Mouse (Mus musculus) midbrain, embryonic 15.5 days (tissue): Measurements from ENCODE around the gene Gm20388. TPM values are rescaled to one million over a fixed set of nuclear protein-coding genes. Genes with fewer than 3 reads are reported as not detected.

ENCODE experiments used
- ATAC-seq: fragments of 200-750 bp; cut with Nextera tagmentation; replicated peaks from 2 replicates; pipeline ENCODE4 v1.8.0; 2017; ENCODE audit warnings: moderate TSS enrichment
- H3K27ac ChIP-seq: fragments of 300-500 bp; sonication (generic); 2 replicates; pipeline ENCODE4 v1.5.1; 2015; ENCODE audit warnings: mild to moderate bottlenecking, inconsistent platforms
- H3K27me3 ChIP-seq: fragments of 300-500 bp; sonication (generic); replicated peaks from 2 replicates; pipeline ENCODE4 v1.6.1; 2015; ENCODE audit warnings: inconsistent platforms
- H3K36me3 ChIP-seq: fragments of 300-500 bp; sonication (generic); replicated peaks from 2 replicates; pipeline ENCODE4 v1.6.1; 2015; ENCODE audit warnings: inconsistent platforms
- H3K4me1 ChIP-seq: fragments of 300-500 bp; sonication (generic); 2 replicates; pipeline ENCODE4 v1.6.1; 2015; ENCODE audit warnings: inconsistent platforms
- H3K4me2 ChIP-seq: fragments of 300-500 bp; sonication (generic); 2 replicates; pipeline ENCODE4 v1.6.1; 2015; ENCODE audit warnings: inconsistent platforms, mild to moderate bottlenecking, moderate library complexity
- H3K4me3 ChIP-seq: fragments of 300-500 bp; sonication (generic); 2 replicates; pipeline ENCODE4 v1.5.1; 2015; ENCODE audit warnings: mild to moderate bottlenecking, inconsistent platforms
- H3K9ac ChIP-seq: fragments of 300-500 bp; sonication (generic); 2 replicates; pipeline ENCODE4 v1.6.1; 2015; ENCODE audit warnings: mild to moderate bottlenecking, inconsistent platforms
- H3K9me3 ChIP-seq: fragments of 300-500 bp; sonication (generic); 2 replicates; pipeline ENCODE4 v1.6.1; 2016; ENCODE audit warnings: inconsistent platforms
- WGBS: fragments of 180-500 bp; shearing (Covaris S2); methylation state at CpG from one replicate; pipeline ENCODE4 v1.1.7; 2015; ENCODE audit warnings: mixed read lengths; 5-methylcytosine and 5-hydroxymethylcytosine counted together
- polyA plus RNA-seq: library from polyadenylated mRNA; unstranded; fragments of >200 nt; fragmentation: Nextera tagmentation; extraction: Ambion mirVana; gene quantifications from 2 replicates; pipeline ENCODE4 v1.2.1, GENCODE M21; 2015

Gm20388 gene
- polyA plus RNA-seq, 1 experiment from 2014 or later = 5.6 TPM

- 88% methylated on average over 7 of the region's 7 CpGs for WGBS
- Histone ChIP-seq H3K27ac (no peak overlapping the region), H3K27me3 (no peaks in the 10 kb centered on the region), H3K4me3 (no peak overlapping the region), H3K9ac (no peak overlapping the region), H3K4me1 (peaks cover 11% of the 10 kb centered on the region), H3K4me2 (no peak overlapping the region), H3K9me3 (no peaks in the 10 kb centered on the region), H3K36me3 (peaks cover 40% of the 10 kb centered on the region)
- no peak for ATAC-seq
These were observed 3572.0 kb downstream of the Gm20388 start for GRCm38 (mm10) chr8:123482627-123483026.

GRCm38 (mm10) chr8:123491280-123492075 lies 3580.8 kb downstream of the Gm20388 start:
- WGBS = 94% methylated on average over 15 of the region's 15 CpGs
- ATAC-seq = no peak
- H3K9ac ChIP-seq = no peak overlapping the region
- no peaks in the 10 kb centered on the region for H3K27me3 ChIP-seq
- H3K27ac ChIP-seq = no peak overlapping the region
- H3K36me3 ChIP-seq = peaks cover 88% of the 10 kb centered on the region
- H3K9me3 ChIP-seq = no peaks in the 10 kb centered on the region
- H3K4me2 ChIP-seq = no peak overlapping the region
- H3K4me1 ChIP-seq = no peaks in the 10 kb centered on the region
- no peak overlapping the region for H3K4me3 ChIP-seq

- H3K4me2 ChIP-seq = no peak overlapping the region
- WGBS = 97% methylated on average over 9 of the region's 9 CpGs
- ATAC-seq = no peak
- no peaks in the 10 kb centered on the region for H3K4me1 ChIP-seq
- H3K4me3 ChIP-seq = no peak overlapping the region
- no peaks in the 10 kb centered on the region for H3K9me3 ChIP-seq
- H3K27ac ChIP-seq = no peak overlapping the region
- peaks cover 84% of the 10 kb centered on the region for H3K36me3 ChIP-seq
- no peak overlapping the region for H3K9ac ChIP-seq
- H3K27me3 ChIP-seq = no peaks in the 10 kb centered on the region
These were observed 3582.3 kb downstream of the Gm20388 start for GRCm38 (mm10) chr8:123492898-123493297.

- H3K36me3 ChIP-seq = peaks cover 73% of the 10 kb centered on the region
- no peak overlapping the region for H3K4me3 ChIP-seq
- H3K27ac ChIP-seq = no peak overlapping the region
- no peaks in the 10 kb centered on the region for H3K9me3 ChIP-seq
- H3K4me1 ChIP-seq = no peaks in the 10 kb centered on the region
- no peaks in the 10 kb centered on the region for H3K27me3 ChIP-seq
- no peak overlapping the region for H3K4me2 ChIP-seq
- no peak for ATAC-seq
- H3K9ac ChIP-seq = no peak overlapping the region
- 85% methylated on average over 4 of the region's 4 CpGs for WGBS
These were observed 3587.1 kb downstream of the Gm20388 start for GRCm38 (mm10) chr8:123497699-123498098.

- ATAC-seq = no peak
- H3K4me2 ChIP-seq = no peak overlapping the region
- no peaks in the 10 kb centered on the region for H3K27me3 ChIP-seq
- H3K9ac ChIP-seq = no peak overlapping the region
- no peaks in the 10 kb centered on the region for H3K4me1 ChIP-seq
- H3K27ac ChIP-seq = no peak overlapping the region
- no peaks in the 10 kb centered on the region for H3K9me3 ChIP-seq
- H3K36me3 ChIP-seq = peaks cover 73% of the 10 kb centered on the region
- 90% methylated on average over 11 of the region's 11 CpGs for WGBS
- no peak overlapping the region for H3K4me3 ChIP-seq
These were observed 3588.3 kb downstream of the Gm20388 start for GRCm38 (mm10) chr8:123498963-123499362.

- Histone ChIP-seq H3K27me3 (no peaks in the 10 kb centered on the region), H3K9me3 (no peaks in the 10 kb centered on the region), H3K9ac (no peak overlapping the region), H3K4me3 (no peak overlapping the region), H3K4me2 (no peak overlapping the region), H3K4me1 (no peaks in the 10 kb centered on the region), H3K27ac (no peak overlapping the region), H3K36me3 (peaks cover 73% of the 10 kb centered on the region)
- WGBS = 94% methylated on average over 11 of the region's 11 CpGs
- ATAC-seq = no peak
These were observed 3588.9 kb downstream of the Gm20388 start for GRCm38 (mm10) chr8:123499556-123499955.

- no peak overlapping the region for H3K4me2 ChIP-seq
These were observed 3591.6 kb downstream of the Gm20388 start for GRCm38 (mm10) chr8:123502192-123502591.

GRCm38 (mm10) chr8:123503801-123504467 lies 3593.3 kb downstream of the Gm20388 start:
- 98% methylated on average over 6 of the region's 6 CpGs for WGBS
- peaks cover 82% of the 10 kb centered on the region for H3K36me3 ChIP-seq
- H3K4me3 ChIP-seq = no peak overlapping the region
- H3K9me3 ChIP-seq = no peaks in the 10 kb centered on the region
- no peak overlapping the region for H3K9ac ChIP-seq
- no peak overlapping the region for H3K27ac ChIP-seq
- H3K27me3 ChIP-seq = no peaks in the 10 kb centered on the region
- no peak overlapping the region for H3K4me2 ChIP-seq
- 0 out of 2 replicates have a peak, but pooled peaks have one; percentile 10 for ATAC-seq
- no peaks in the 10 kb centered on the region for H3K4me1 ChIP-seq

More at GRCm38 (mm10) chr8:123502192-123502591, 3591.6 kb downstream of the Gm20388 start:
- Histone ChIP-seq H3K27ac (no peak overlapping the region), H3K36me3 (peaks cover 73% of the 10 kb centered on the region), H3K9me3 (no peaks in the 10 kb centered on the region), H3K27me3 (no peaks in the 10 kb centered on the region), H3K9ac (no peak overlapping the region), H3K4me3 (no peak overlapping the region), H3K4me1 (no peaks in the 10 kb centered on the region)
- 96% methylated on average over 5 of the region's 5 CpGs for WGBS
- no peak for ATAC-seq

- WGBS = 90% methylated on average over 9 of the region's 9 CpGs
- peaks cover 86% of the 10 kb centered on the region for H3K36me3 ChIP-seq
- 0 out of 2 replicates have a peak overlapping the region, but pooled peaks have one; percentile 11 for H3K27ac ChIP-seq
- no peaks in the 10 kb centered on the region for H3K9me3 ChIP-seq
- no peaks in the 10 kb centered on the region for H3K27me3 ChIP-seq
- no peak overlapping the region for H3K4me2 ChIP-seq
- 0 out of 2 replicates have a peak, but pooled peaks have one; percentile 7 for ATAC-seq
- no peak overlapping the region for H3K4me3 ChIP-seq
- no peaks in the 10 kb centered on the region for H3K4me1 ChIP-seq
- H3K9ac ChIP-seq = no peak overlapping the region
These were observed 3594.1 kb downstream of the Gm20388 start for GRCm38 (mm10) chr8:123504591-123505195.

GRCm38 (mm10) chr8:123505267-123505666 lies 3594.6 kb downstream of the Gm20388 start:
- no peaks in the 10 kb centered on the region for H3K27me3 ChIP-seq
- no peak overlapping the region for H3K4me2 ChIP-seq
- no peaks in the 10 kb centered on the region for H3K4me1 ChIP-seq
- 81% methylated on average over 4 of the region's 4 CpGs for WGBS
- ATAC-seq = no peak
- H3K36me3 ChIP-seq = peaks cover 83% of the 10 kb centered on the region
- H3K4me3 ChIP-seq = no peak overlapping the region
- H3K27ac ChIP-seq = no peak overlapping the region
- no peaks in the 10 kb centered on the region for H3K9me3 ChIP-seq
- H3K9ac ChIP-seq = no peak overlapping the region

- Histone ChIP-seq H3K9ac (no peak overlapping the region), H3K27me3 (no peaks in the 10 kb centered on the region), H3K36me3 (peaks cover 83% of the 10 kb centered on the region), H3K4me2 (no peak overlapping the region), H3K27ac (no peak overlapping the region), H3K4me1 (no peaks in the 10 kb centered on the region), H3K4me3 (no peak overlapping the region), H3K9me3 (no peaks in the 10 kb centered on the region)
- WGBS = 83% methylated on average over 9 of the region's 9 CpGs
- ATAC-seq = no peak
These were observed 3595.1 kb downstream of the Gm20388 start for GRCm38 (mm10) chr8:123505695-123506094.

- no peak for ATAC-seq
- Histone ChIP-seq H3K4me2 (no peak overlapping the region), H3K27me3 (no peaks in the 10 kb centered on the region), H3K9me3 (no peaks in the 10 kb centered on the region), H3K9ac (no peak overlapping the region), H3K36me3 (peaks cover 71% of the 10 kb centered on the region), H3K4me3 (no peak overlapping the region), H3K4me1 (no peaks in the 10 kb centered on the region), H3K27ac (no peak overlapping the region)
- 93% methylated on average over 5 of the region's 5 CpGs for WGBS
These were observed 3596.5 kb downstream of the Gm20388 start for GRCm38 (mm10) chr8:123507153-123507552.
